Mouse (Mus musculus) left cerebral cortex, postnatal 4 days (tissue): ENCODE measurements around the gene Mecom. TPM values are rescaled to one million over a fixed set of nuclear protein-coding genes. Genes with fewer than 3 reads are reported as not detected.

Experiments used
- total RNA-seq, 2 experiments: library from RNA; stranded (reverse); gene quantifications; 2 replicates each; pipeline ENCODE4 v1.2.3; 2021

The Mecom gene
- total RNA-seq, 2 experiments from 2014 or later = 5.3 to 6.0 TPM

Other genes with a start within 250 kb of the Mecom start
- gene Actrt3, start 51.9 kb upstream of the Mecom start, total RNA-seq = 1 to 10 TPM; 1.0 to 1.5 TPM
- gene Mynn, start 54.1 kb upstream of the Mecom start, total RNA-seq = 10 to 100 TPM; 23.3 to 24.4 TPM
- not detected for gene Lrriq4, start 96.5 kb upstream of the Mecom start, total RNA-seq
- gene Lrrc34, start 99.9 kb upstream of the Mecom start, total RNA-seq = under 1 TPM in 1 of 2 experiments, not detected in 1; 0.58 TPM
- gene Lrrc31, start 151.8 kb upstream of the Mecom start, total RNA-seq = not detected
- under 1 TPM in 1 of 2 experiments, not detected in 1; 0.22 TPM for gene Samd7, start 198.3 kb upstream of the Mecom start, total RNA-seq
- 10 to 100 TPM; 68.5 to 68.7 TPM for gene Sec62, start 244.9 kb upstream of the Mecom start, total RNA-seq